Mouse (Mus musculus) myocyte (in vitro differentiated cells): Measurements from ENCODE around the gene Cfap74.

ENCODE experiments used
- CEBPB ChIP-seq: IDR thresholded peaks from 2 replicates; pipeline ENCODE4 v1.6.1; 2011; ENCODE audit warnings: mild to moderate bottlenecking, moderate library complexity; ENCODE audit not compliant: poor library complexity, insufficient read depth, severe bottlenecking
- E2F4 ChIP-seq: IDR thresholded peaks from one replicate; pipeline ENCODE4 v1.6.1; 2011; ENCODE audit warnings: mild to moderate bottlenecking, control low read depth, moderate library complexity; ENCODE audit not compliant: insufficient read depth
- MAX ChIP-seq: IDR thresholded peaks from one replicate; pipeline ENCODE4 v1.6.1; 2011; ENCODE audit warnings: low read depth, mild to moderate bottlenecking, control low read depth
- MYOD1 ChIP-seq, 3 experiments: IDR thresholded peaks; one replicate each; pipeline ENCODE4 v1.6.1; 2011; ENCODE audit warnings: control low read depth in 2 of 3, low read depth in 2 of 3, mild to moderate bottlenecking in 2 of 3, moderate library complexity in 1 of 3; ENCODE audit not compliant: insufficient read length in 2 of 3, control insufficient read depth in 1 of 3
- MYOG ChIP-seq, 3 experiments: IDR thresholded peaks; one replicate each; pipeline ENCODE4 v1.6.1; 2011; ENCODE audit warnings: control low read depth in 2 of 3, low read depth in 2 of 3, mild to moderate bottlenecking in 2 of 3; ENCODE audit not compliant: insufficient read length in 2 of 3, control insufficient read depth in 1 of 3, insufficient read depth in 1 of 3
- POLR2A ChIP-seq: IDR thresholded peaks from one replicate; pipeline ENCODE4 v1.6.1; 2011; ENCODE audit warnings: low read depth, mild to moderate bottlenecking, control low read depth, moderate library complexity; ENCODE audit not compliant: insufficient read length
- POLR2AphosphoS2 ChIP-seq: IDR thresholded peaks from one replicate; pipeline ENCODE4 v1.6.1; 2011; ENCODE audit warnings: low read depth, control low read depth; ENCODE audit not compliant: insufficient read length
- REST ChIP-seq: IDR thresholded peaks from one replicate; pipeline ENCODE4 v1.6.1; 2011; ENCODE audit warnings: mild to moderate bottlenecking, control low read depth, moderate library complexity; ENCODE audit not compliant: insufficient read depth, insufficient read length
- SRF ChIP-seq: IDR thresholded peaks from one replicate; pipeline ENCODE4 v1.6.1; 2011; ENCODE audit warnings: low read depth; ENCODE audit not compliant: control insufficient read depth, insufficient read length
- TCF12 ChIP-seq: IDR thresholded peaks from one replicate; pipeline ENCODE4 v1.6.1; 2011; ENCODE audit warnings: mild to moderate bottlenecking, control low read depth; ENCODE audit not compliant: poor library complexity, insufficient read depth, severe bottlenecking
- USF1 ChIP-seq: IDR thresholded peaks from one replicate; pipeline ENCODE4 v1.6.1; 2011; ENCODE audit warnings: low read depth, mild to moderate bottlenecking, control low read depth, moderate library complexity

- TF ChIP-seq CEBPB: no peak
- TF ChIP-seq POLR2A: no peak
- TF ChIP-seq USF1: no peak
- TF ChIP-seq POLR2AphosphoS2: no peak
- TF ChIP-seq TCF12: no peak
- no peak for TF ChIP-seq MYOG (IDR thresholded peaks at IDR 0.05; ENCODE audit: control insufficient read depth in 1 of 3, insufficient read depth in 1 of 3, insufficient read length in 2 of 3, low read depth in 2 of 3)
- no peak for TF ChIP-seq MAX
- no peak for TF ChIP-seq SRF
- TF ChIP-seq REST: no peak
- TF ChIP-seq MYOD1 (IDR thresholded peaks at IDR 0.05; ENCODE audit: control insufficient read depth in 1 of 3, insufficient read length in 2 of 3, low read depth in 2 of 3): no peak
- TF ChIP-seq E2F4: no peak
These were observed 13.5 kb upstream of the Cfap74 start for GRCm38 (mm10) chr4:155395471-155395870.
